In genomic region chr17:24494627-24495335, GRCm38 (mm10) we compare ENCODE assay signal across 9 mouse cellular contexts. TPM values are rescaled to one million over a fixed set of nuclear protein-coding genes. Genes with fewer than 3 reads are reported as not detected.
A peak's percentile ranks its signal among the peaks of the same experiment; 100 is the strongest.
DNase-seq lines count a peak whose midpoint lies in the region; ATAC-seq lines count a peak whose summit lies in the region.
"Had no signal": no experiment of that assay in that cellular context is flagged by ENCODE, and none has a peak within 500 bp of the region (broad histone marks: within the 10 kb centered on the region; RNA-seq: fewer than 3 reads in every experiment).

No protein-coding gene starts in this region.

- no peaks in the 10 kb centered on the region for H3K27me3 ChIP-seq in forebrain, embryonic 16.5 days (replicated peaks; ENCODE audit: control insufficient read depth, insufficient read depth, low read length)
- peaks cover under 1% of the 10 kb centered on the region for H3K27me3 ChIP-seq in limb, embryonic 11.5 days (ENCODE audit: control insufficient read depth, insufficient read depth, low read length)

- H3K4me1 ChIP-seq in forebrain, embryonic 16.5 days (replicated peaks; ENCODE audit: control insufficient read depth, insufficient read depth, low read length), result peaks cover 10% of the 10 kb centered on the region
- H3K4me1 ChIP-seq in limb, embryonic 11.5 days (ENCODE audit: control insufficient read depth, insufficient read depth, low read length), result 0 out of 2 replicates have a peak, but pooled peaks cover under 1% of the 10 kb centered on the region

- intact Hi-C loops in heart, postnatal 14 days (cut with DNase I), result loop anchor here (2.0 to 5.0 kb wide), 3 partner anchors 18 to 168 kb away; no protein-coding TSS in a partner anchor
- intact Hi-C loops in heart, postnatal 25 days (cut with DNase I), result loop anchor here (2.0 kb wide), 2 partner anchors 18 to 44 kb away; no protein-coding TSS in a partner anchor

- no peak overlapping the region for H3K27ac ChIP-seq in forebrain, embryonic 16.5 days (ENCODE audit: low read length)
- no peak overlapping the region for H3K27ac ChIP-seq in limb, embryonic 11.5 days (replicated peaks; ENCODE audit: low read depth, low read length)

- 0 out of 2 replicates have a peak, but pooled peaks have one; percentile 11 for ATAC-seq in forebrain, embryonic 16.5 days
- no peak for ATAC-seq in limb, embryonic 11.5 days (ENCODE audit: insufficient number of reproducible peaks, low FRiP score, low TSS enrichment, low read depth)

- DNase-seq in heart, postnatal 14 days, result peak; percentile 47 to 69
- no peak for DNase-seq in heart, postnatal 25 days (ENCODE audit: low spot score)
- peak; percentile 48 for DNase-seq in CD4-positive helper T cell, adult 2 months (ENCODE audit: low read depth, low spot score)
- DNase-seq in ZHBTc4 (ENCODE audit: low read depth, low spot score), result peak; percentile 78
- peak; percentile 77 for DNase-seq in limb, embryonic 11.5 days (ENCODE audit: low spot score)
- DNase-seq in right cerebral cortex, postnatal 14 days, result peak; percentile 63
- no peak for DNase-seq in testis, postnatal 14 days (ENCODE audit: low spot score)

- WGBS in forebrain, embryonic 16.5 days, result 19% methylated on average over 2 of the region's 2 CpGs
- 44% methylated on average over 2 of the region's 2 CpGs for WGBS in limb, embryonic 11.5 days

- H3K9ac ChIP-seq in forebrain, embryonic 16.5 days (replicated peaks; ENCODE audit: low read depth, low read length), result no peak overlapping the region
- H3K9ac ChIP-seq in limb, embryonic 11.5 days (ENCODE audit: low read length), result no peak overlapping the region

- no peak overlapping the region for H3K4me3 ChIP-seq in forebrain, embryonic 16.5 days (replicated peaks; ENCODE audit: low read length)
- no peak overlapping the region for H3K4me3 ChIP-seq in limb, embryonic 11.5 days (ENCODE audit: low read depth, low read length)
- H3K4me3 ChIP-seq: erythroblast, embryonic 14.5 days had no signal

- no peaks in the 10 kb centered on the region for H3K9me3 ChIP-seq in forebrain, embryonic 16.5 days (ENCODE audit: control insufficient read depth, low read length)
- H3K9me3 ChIP-seq in limb, embryonic 11.5 days (ENCODE audit: control insufficient read depth, low read length), result no peaks in the 10 kb centered on the region

- H3K4me2 ChIP-seq in forebrain, embryonic 16.5 days (ENCODE audit: low read length), result no peak overlapping the region
- no peak overlapping the region for H3K4me2 ChIP-seq in limb, embryonic 11.5 days (ENCODE audit: low read depth, severe bottlenecking)

- peaks cover 11% of the 10 kb centered on the region for H3K36me3 ChIP-seq in forebrain, embryonic 16.5 days (ENCODE audit: control insufficient read depth, insufficient read depth)
- H3K36me3 ChIP-seq in limb, embryonic 11.5 days (ENCODE audit: control insufficient read depth, insufficient read depth, low read length), result no peaks in the 10 kb centered on the region

RNA-seq across cellular contexts. Expression of gene Caskin1, which starts 6.4 kb away (rescaled TPM):
- total RNA-seq in heart, postnatal 14 days (2021), result under 1 TPM; 0.10 to 0.43 TPM
- total RNA-seq in heart, postnatal 25 days (2021), result under 1 TPM; 0.14 to 0.39 TPM
- polyA plus RNA-seq in forebrain, embryonic 16.5 days (2015; fragmentation: Nextera tagmentation; extraction: Ambion mirVana), result 18.8 and 30.4 TPM in 2 replicates
- polyA plus RNA-seq in limb, embryonic 11.5 days (2014; fragmentation: Nextera tagmentation; extraction: Ambion mirVana), result 2.3 and 2.5 TPM in 2 replicates
- polyA plus RNA-seq: erythroblast, embryonic 14.5 days had no signal

RNA-seq across cellular contexts. Expression of gene Mlst8, which starts 15.9 kb away (rescaled TPM):
- total RNA-seq in heart, postnatal 14 days (2021), result 10 to 100 TPM in 1 of 2 experiments, 1 to 10 TPM in 1; 10.0 to 10.8 TPM
- total RNA-seq in heart, postnatal 25 days (2021), result 10 to 100 TPM in 1 of 2 experiments, 1 to 10 TPM in 1; 9.4 to 11.3 TPM
- 38.9 and 42.4 TPM in 2 replicates for polyA plus RNA-seq in forebrain, embryonic 16.5 days (2015; fragmentation: Nextera tagmentation; extraction: Ambion mirVana)
- 30.3 and 36.2 TPM in 2 replicates for polyA plus RNA-seq in limb, embryonic 11.5 days (2014; fragmentation: Nextera tagmentation; extraction: Ambion mirVana)

RNA-seq across cellular contexts. Expression of gene Bricd5, which starts 21.1 kb away (rescaled TPM):
- total RNA-seq in heart, postnatal 14 days (2021), result under 1 TPM in 1 of 2 experiments, not detected in 1; 0.38 TPM
- total RNA-seq in heart, postnatal 25 days (2021), result not detected
- polyA plus RNA-seq in forebrain, embryonic 16.5 days (2015; fragmentation: Nextera tagmentation; extraction: Ambion mirVana), result 0.39 and 0.92 TPM in 2 replicates
- 0.21 and 0.51 TPM in 2 replicates for polyA plus RNA-seq in limb, embryonic 11.5 days (2014; fragmentation: Nextera tagmentation; extraction: Ambion mirVana)
- polyA plus RNA-seq: erythroblast, embryonic 14.5 days had no signal

RNA-seq across cellular contexts. Expression of gene Pgp, which starts 24.6 kb away (rescaled TPM):
- total RNA-seq in heart, postnatal 14 days (2021), result 10 to 100 TPM; 43.2 to 43.4 TPM
- 10 to 100 TPM; 42.3 to 43.3 TPM for total RNA-seq in heart, postnatal 25 days (2021)
- 50.5 and 54.0 TPM in 2 replicates for polyA plus RNA-seq in forebrain, embryonic 16.5 days (2015; fragmentation: Nextera tagmentation; extraction: Ambion mirVana)
- polyA plus RNA-seq in limb, embryonic 11.5 days (2014; fragmentation: Nextera tagmentation; extraction: Ambion mirVana), result 64.1 and 67.3 TPM in 2 replicates

RNA-seq across cellular contexts. Expression of gene E4f1, which starts 24.7 kb away (rescaled TPM):
- 10 to 100 TPM; 13.6 to 16.2 TPM for total RNA-seq in heart, postnatal 14 days (2021)
- 10 to 100 TPM; 11.1 to 11.4 TPM for total RNA-seq in heart, postnatal 25 days (2021)
- 37.9 and 54.0 TPM in 2 replicates for polyA plus RNA-seq in forebrain, embryonic 16.5 days (2015; fragmentation: Nextera tagmentation; extraction: Ambion mirVana)
- 23.9 and 26.3 TPM in 2 replicates for polyA plus RNA-seq in limb, embryonic 11.5 days (2014; fragmentation: Nextera tagmentation; extraction: Ambion mirVana)

Comparison
In these comparisons a context has a peak if more than half of its experiments do, and no peak if none do; other contexts are left out.
1. DNase-seq: peak in heart, postnatal 14 days (2 of 2), CD4-positive helper T cell, adult 2 months (single experiment), ZHBTc4 (single experiment), limb, embryonic 11.5 days (single experiment) and right cerebral cortex, postnatal 14 days (single experiment); none in heart, postnatal 25 days (single experiment) and testis, postnatal 14 days (single experiment).